Comparison of ENCODE assay signal across 8 mouse cellular contexts in the genomic region with DNA sequence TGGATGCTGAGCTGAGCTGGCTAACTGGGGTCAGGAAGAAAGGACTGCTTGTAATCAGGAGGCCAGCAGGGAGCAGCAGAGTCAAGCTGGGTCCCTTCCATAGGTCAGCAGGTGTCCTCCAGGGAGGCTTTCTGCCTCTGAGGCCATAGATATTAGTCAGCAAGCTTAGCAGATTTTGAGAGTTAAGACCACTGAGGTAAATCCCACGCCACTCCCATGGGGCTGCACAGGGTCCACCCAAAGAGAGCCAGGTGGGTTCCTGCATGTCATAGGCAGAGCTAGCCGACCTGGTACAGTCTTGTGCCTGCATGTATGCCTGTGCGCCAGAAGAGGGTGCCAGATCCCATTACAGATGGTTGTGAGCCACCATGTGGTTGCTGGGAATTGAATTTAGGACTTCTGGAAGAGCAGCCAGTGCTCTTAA.
DNase-seq lines count a peak whose midpoint lies in the region; ATAC-seq and TF ChIP-seq lines count a peak whose summit lies in the region.

No protein-coding gene starts in this region.

- no peak overlapping the region for H3K4me2 ChIP-seq in kidney, postnatal 0 days (ENCODE audit: low read length)

- H3K9ac ChIP-seq in kidney, postnatal 0 days (ENCODE audit: low read depth, low read length): no peak overlapping the region

- H3K27me3 ChIP-seq in kidney, postnatal 0 days (ENCODE audit: insufficient read depth, low read length): no peaks in the 10 kb centered on the region

- no peaks in the 10 kb centered on the region for H3K36me3 ChIP-seq in kidney, postnatal 0 days (ENCODE audit: insufficient read depth, low read length)

- ATAC-seq in kidney, postnatal 0 days (replicated peaks; ENCODE audit: low FRiP score, low read depth): no peak

- H3K27ac ChIP-seq in gastrocnemius, adult 2 months: no peak overlapping the region
- no peak overlapping the region for H3K27ac ChIP-seq in kidney, postnatal 0 days

- peak; percentile 48 for DNase-seq in gastrocnemius, adult 2 months
- DNase-seq in gastrocnemius, postnatal 14 days: no peak
- peak; percentile 59 for DNase-seq in urinary bladder, postnatal 14 days (ENCODE audit: low spot score)
- no peak for DNase-seq in urinary bladder, postnatal 25 days (ENCODE audit: low spot score)
- DNase-seq in kidney, postnatal 0 days (ENCODE audit: low spot score): peak; percentile 70
- DNase-seq in spleen, postnatal 10 days (ENCODE audit: low spot score in 2 of 2): peak; percentile 66 to 73
- DNase-seq in left cerebral cortex, adult 8-10 months (ENCODE audit: low spot score in 2 of 2): no peak
- DNase-seq in heart, adult 8-10 months (ENCODE audit: low spot score): no peak

- peak; percentile 58 for TF ChIP-seq CTCF in gastrocnemius, adult 2 months (IDR thresholded peaks at IDR 0.05)
- peak; percentile 71 for TF ChIP-seq CTCF in kidney, postnatal 0 days (IDR thresholded peaks at IDR 0.05; ENCODE audit: low read depth)

- H3K4me1 ChIP-seq in kidney, postnatal 0 days (replicated peaks; ENCODE audit: insufficient read depth, low read length): peaks cover 25% of the 10 kb centered on the region

- no peak overlapping the region for H3K4me3 ChIP-seq in gastrocnemius, adult 2 months
- H3K4me3 ChIP-seq in kidney, postnatal 0 days (replicated peaks; ENCODE audit: low read depth, low read length): no peak overlapping the region

- intact Hi-C loops in gastrocnemius, adult 2 months (cut with DNase I): no loop called here
- intact Hi-C loops in gastrocnemius, postnatal 14 days (cut with DNase I; ENCODE audit: low total_unique reads): loop anchor here (5.0 to 10.0 kb wide), 2 partner anchors 40 to 198 kb away; no protein-coding TSS in a partner anchor

- H3K9me3 ChIP-seq in kidney, postnatal 0 days (replicated peaks; ENCODE audit: low read length): no peaks in the 10 kb centered on the region

- WGBS in kidney, postnatal 0 days: 79% methylated on average over 3 of the region's 3 CpGs

Comparison
In these comparisons a context has a peak if more than half of its experiments do, and no peak if none do; other contexts are left out.
1. DNase-seq: peak in gastrocnemius, adult 2 months (single experiment), urinary bladder, postnatal 14 days (single experiment), kidney, postnatal 0 days (single experiment) and spleen, postnatal 10 days (2 of 2); none in gastrocnemius, postnatal 14 days (single experiment), urinary bladder, postnatal 25 days (single experiment), left cerebral cortex, adult 8-10 months (0 of 2) and heart, adult 8-10 months (single experiment).